Mouse (Mus musculus) G1E (cell line): Measurements from ENCODE around the gene Olfr740.

ENCODE experiments used
- CTCF ChIP-seq: IDR thresholded peaks from 2 replicates; pipeline ENCODE4 v1.5.1; 2012; ENCODE audit warnings: low read depth, low read length, inconsistent platforms, mixed read lengths
- TAL1 ChIP-seq: conservative IDR thresholded peaks from 2 replicates; pipeline ENCODE4 v1.6.1; 2012; ENCODE audit warnings: low read depth, low read length, inconsistent platforms, mixed read lengths

DNA sequence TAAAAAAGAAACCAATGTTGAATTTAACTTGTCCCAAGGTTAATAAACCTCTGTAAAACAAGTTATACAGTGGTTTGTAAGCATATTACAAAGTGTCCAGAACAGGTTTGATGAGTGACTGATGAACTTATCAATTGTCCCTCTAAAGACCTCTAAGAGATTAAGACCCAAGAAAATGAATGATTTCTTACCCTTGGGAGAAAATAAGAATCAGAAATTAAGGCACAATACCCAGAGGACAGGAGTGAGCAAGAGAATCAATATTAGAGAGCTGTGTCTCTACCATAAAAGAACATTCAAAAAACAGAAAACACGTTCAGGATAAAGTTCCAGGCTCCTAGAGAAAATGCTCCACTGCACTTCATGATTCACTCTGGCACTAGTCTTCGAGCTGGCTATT, 58.0 kb downstream of the Olfr740 start, which contains the start of gene Olfr742:
- TF ChIP-seq CTCF, result no peak
- TF ChIP-seq TAL1, result no peak
